8 mouse cellular contexts compared by ENCODE assay signal in genomic region chr8:88454048-88454696, GRCm38 (mm10).
A peak's percentile ranks its signal among the peaks of the same experiment; 100 is the strongest.
DNase-seq lines count a peak whose midpoint lies in the region; ATAC-seq and TF ChIP-seq lines count a peak whose summit lies in the region.

No protein-coding gene starts in this region.

- H3K4me1 ChIP-seq in forebrain, postnatal 0 days (ENCODE audit: insufficient read depth) = peaks cover 3% of the 10 kb centered on the region; the same call in 1 of the 2 replicates
- H3K4me1 ChIP-seq in hindbrain, embryonic 16.5 days (ENCODE audit: control insufficient read depth, insufficient read depth, low read depth, low read length) = peaks cover 30% of the 10 kb centered on the region

- intact Hi-C loops in left cerebral cortex, postnatal 25 days (cut with DNase I) = loop anchor here (2.0 to 5.0 kb wide), 2 partner anchors 67 to 168 kb away; partner anchors contain the start of gene Nkd1

- no peak for TF ChIP-seq CTCF in forebrain, postnatal 0 days (IDR thresholded peaks at IDR 0.05; ENCODE audit: low read depth)

- H3K27me3 ChIP-seq in forebrain, postnatal 0 days (ENCODE audit: insufficient read depth, low read length) = peaks cover 30% of the 10 kb centered on the region
- H3K27me3 ChIP-seq in hindbrain, embryonic 16.5 days (replicated peaks; ENCODE audit: control insufficient read depth, insufficient read depth, low read length) = peaks cover 12% of the 10 kb centered on the region

- peak; percentile 75 for DNase-seq in adrenal gland, adult 8-10 months
- peak; percentile 73 for DNase-seq in cerebellum, adult 8-10 months
- peak; percentile 68 for DNase-seq in forebrain, postnatal 0 days
- DNase-seq in left cerebral cortex, postnatal 25 days (ENCODE audit: low spot score in 2 of 2) = peak; percentile 37 to 48
- DNase-seq in right cerebral cortex, postnatal 10 days (ENCODE audit: low spot score in 2 of 2) = peak; percentile 72 to 74
- DNase-seq in T-cell, adult 2 months (ENCODE audit: low spot score) = no peak

- H3K36me3 ChIP-seq in forebrain, postnatal 0 days (ENCODE audit: insufficient read depth) = no peaks in the 10 kb centered on the region
- H3K36me3 ChIP-seq in hindbrain, embryonic 16.5 days (ENCODE audit: control insufficient read depth, insufficient read depth, low read length) = no peaks in the 10 kb centered on the region

- no peak overlapping the region; the same call in 1 of the 2 replicates for H3K27ac ChIP-seq in forebrain, postnatal 0 days (ENCODE audit: low read depth, low read length)
- peak overlapping the region; percentile 88 for H3K27ac ChIP-seq in hindbrain, embryonic 16.5 days (ENCODE audit: low read depth, low read length)

- ATAC-seq in forebrain, postnatal 0 days = peak; percentile 81
- peak; percentile 86 for ATAC-seq in hindbrain, embryonic 16.5 days
- 0 out of 2 replicates have a peak, but pooled peaks have one; percentile 7 for ATAC-seq in megakaryocyte, adult 5-6 weeks (ENCODE audit: poor library complexity, severe bottlenecking)

- WGBS in forebrain, postnatal 0 days = 4% methylated on average over 73 of the region's 75 CpGs
- WGBS in hindbrain, embryonic 16.5 days = under 1% methylated on average over 54 of the region's 75 CpGs

- no peaks in the 10 kb centered on the region; the same call in 1 of the 2 replicates for H3K9me3 ChIP-seq in forebrain, postnatal 0 days (ENCODE audit: low read length)
- peaks cover 5% of the 10 kb centered on the region; the same call in 1 of the 2 replicates for H3K9me3 ChIP-seq in hindbrain, embryonic 16.5 days (ENCODE audit: control insufficient read depth, low read length)

- peak overlapping the region; percentile 60 for H3K4me3 ChIP-seq in forebrain, postnatal 0 days (ENCODE audit: low read depth, low read length)
- H3K4me3 ChIP-seq in hindbrain, embryonic 16.5 days (ENCODE audit: low read length) = peak overlapping the region; percentile 67

- H3K4me2 ChIP-seq in forebrain, postnatal 0 days (ENCODE audit: low read depth) = peak overlapping the region; percentile 100
- peak overlapping the region; percentile 98 for H3K4me2 ChIP-seq in hindbrain, embryonic 16.5 days (ENCODE audit: low read length)

- H3K9ac ChIP-seq in forebrain, postnatal 0 days = peak overlapping the region; percentile 63
- H3K9ac ChIP-seq in hindbrain, embryonic 16.5 days (ENCODE audit: low read depth, low read length) = peak overlapping the region; percentile 87

Comparison
In these comparisons a context has a peak if more than half of its experiments do, and no peak if none do; other contexts are left out.
1. ATAC-seq: peak in every context shown above with its lines; median percentile 86 in hindbrain, embryonic 16.5 days; 81 in forebrain, postnatal 0 days; 7 in megakaryocyte, adult 5-6 weeks.